Mouse (Mus musculus) thymus, postnatal 0 days (tissue): ENCODE results near the gene 9130213A22Rik. TPM values are rescaled to one million over a fixed set of nuclear protein-coding genes. Genes with fewer than 3 reads are reported as not detected.
"Not testable (repeated sequence)": the region's sequence is repeated elsewhere in the genome, so short reads cannot be mapped to it uniquely, and the experiment has no call there.

Experiments used
- DNase-seq: peaks from one replicate; pipeline ENCODE4 v3.0.0-alpha.2; 2015; ENCODE audit warnings: low spot score
- polyA plus RNA-seq: library from polyadenylated mRNA; unstranded; fragments of >200 nt; fragmentation: Nextera tagmentation; extraction: Ambion mirVana; gene quantifications from 2 replicates; pipeline ENCODE4 v1.2.1, GENCODE M21; 2015

The 9130213A22Rik gene
- polyA plus RNA-seq, 1 experiment from 2014 or later: 0.64 TPM

- DNase-seq: peak; percentile 100
These were observed 27.5 kb downstream of the 9130213A22Rik start, which contains the start of gene Per1 for GRCm38 (mm10) chr11:69094697-69095429. TSS of gene Per1 (plus strand) at chr11:69095217.

GRCm38 (mm10) chr11:69093856-69094255, 28.5 kb downstream of the 9130213A22Rik start:
- DNase-seq: not testable (repeated sequence)

- DNase-seq: no peak
These were observed 29.5 kb downstream of the 9130213A22Rik start for GRCm38 (mm10) chr11:69092871-69093270.

- DNase-seq: peak; percentile 82
These were observed 30.0 kb downstream of the 9130213A22Rik start for GRCm38 (mm10) chr11:69092386-69092751.

GRCm38 (mm10) chr11:69091566-69092385, 30.6 kb downstream of the 9130213A22Rik start:
- no peak for DNase-seq

- no peak for DNase-seq
These were observed 32.0 kb downstream of the 9130213A22Rik start for GRCm38 (mm10) chr11:69090367-69090766.

GRCm38 (mm10) chr11:69089616-69090290, 32.6 kb downstream of the 9130213A22Rik start:
- DNase-seq: no peak

GRCm38 (mm10) chr11:69088856-69089615, 33.4 kb downstream of the 9130213A22Rik start:
- DNase-seq: no peak

- peak; percentile 91 for DNase-seq
These were observed 34.1 kb downstream of the 9130213A22Rik start, which contains the start of gene Vamp2 for GRCm38 (mm10) chr11:69088103-69088855. TSS of gene Vamp2 (plus strand) at chr11:69088490.

GRCm38 (mm10) chr11:69087597-69087996, 34.8 kb downstream of the 9130213A22Rik start:
- no peak for DNase-seq

GRCm38 (mm10) chr11:69087082-69087481, 35.3 kb downstream of the 9130213A22Rik start:
- DNase-seq: no peak

GRCm38 (mm10) chr11:69086390-69086789, 36.0 kb downstream of the 9130213A22Rik start:
- no peak for DNase-seq

- no peak for DNase-seq
These were observed 36.8 kb downstream of the 9130213A22Rik start for GRCm38 (mm10) chr11:69085608-69086007.

- no peak for DNase-seq
These were observed 40.8 kb downstream of the 9130213A22Rik start for GRCm38 (mm10) chr11:69081613-69082012.

GRCm38 (mm10) chr11:69080855-69081222, 41.5 kb downstream of the 9130213A22Rik start:
- no peak for DNase-seq

GRCm38 (mm10) chr11:69080102-69080854, 42.1 kb downstream of the 9130213A22Rik start:
- DNase-seq: no peak

- no peak for DNase-seq
These were observed 43.5 kb downstream of the 9130213A22Rik start for GRCm38 (mm10) chr11:69078805-69079438.

- no peak for DNase-seq
These were observed 44.3 kb downstream of the 9130213A22Rik start for GRCm38 (mm10) chr11:69078041-69078440.

GRCm38 (mm10) chr11:69077316-69077715, 45.1 kb downstream of the 9130213A22Rik start:
- no peak for DNase-seq
